Mouse (Mus musculus) left cerebral cortex, postnatal 25 days (tissue): ENCODE measurements around the gene Rbm4. TPM values are rescaled to one million over a fixed set of nuclear protein-coding genes. Genes with fewer than 3 reads are reported as not detected.
A peak's percentile ranks its signal among the peaks of the same experiment; 100 is the strongest.
"Not testable (repeated sequence)": the region's sequence is repeated elsewhere in the genome, so short reads cannot be mapped to it uniquely, and the experiment has no call there.

Source experiments
- DNase-seq, 2 experiments: peaks; one replicate each; pipeline ENCODE4 v3.0.0; 2022; ENCODE audit warnings: low spot score in 2 of 2, mixed read lengths in 1 of 2
- intact Hi-C: fragments of 180-260 bp; cut with DNase I; formaldehyde crosslinking; loops from one replicate; pipeline ENCODE4 v1.15.1; 2025
- total RNA-seq, 2 experiments: library from RNA; stranded (reverse); gene quantifications; 2 replicates each; pipeline ENCODE4 v1.2.3; 2021

The Rbm4 gene
- total RNA-seq, 2 experiments from 2014 or later, result 74.8 to 76.3 TPM

DNA sequence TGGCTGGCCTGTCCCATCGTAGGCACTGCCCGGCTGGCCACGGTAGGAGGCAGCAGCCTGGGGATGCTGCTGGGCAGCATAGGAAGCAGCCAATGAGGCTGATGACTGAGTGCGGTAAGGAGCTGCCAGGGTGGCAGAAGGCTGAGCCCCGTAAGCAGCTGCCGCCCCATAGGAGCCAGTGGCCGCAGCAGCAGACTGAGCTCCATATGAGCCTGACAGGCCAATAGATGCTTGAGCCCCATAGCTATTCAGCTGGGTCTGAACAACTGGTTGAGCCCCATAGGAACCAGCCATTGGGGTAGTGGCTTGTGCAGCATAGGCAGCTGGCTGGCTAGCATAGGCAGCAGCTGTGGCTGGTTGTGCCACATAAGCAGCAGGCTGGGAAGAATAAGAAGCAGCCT is 9.0 kb upstream of the Rbm4 start:
- intact Hi-C loops, result no loop called here
- no peak for DNase-seq

DNA sequence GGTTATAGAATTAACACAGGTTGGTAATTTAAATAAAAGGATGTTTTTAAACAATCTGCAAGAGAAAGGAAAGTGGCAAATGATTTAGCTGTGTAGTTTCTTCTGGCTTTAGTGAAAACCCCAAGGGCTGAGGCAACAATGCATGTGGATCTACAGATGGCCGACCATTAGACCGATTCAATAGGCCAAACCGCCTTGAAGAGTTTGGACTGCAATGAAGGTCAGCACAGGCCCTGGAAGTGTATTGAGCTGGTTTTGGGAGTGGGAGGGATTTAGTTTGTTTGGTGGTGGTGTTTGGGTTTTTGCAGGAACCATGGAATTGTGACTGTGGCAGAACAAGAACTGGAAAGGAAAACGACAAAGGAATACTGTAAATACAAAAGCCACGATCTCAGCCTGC is 5.4 kb upstream of the Rbm4 start:
- no peak for DNase-seq
- intact Hi-C loops, result no loop called here

DNA sequence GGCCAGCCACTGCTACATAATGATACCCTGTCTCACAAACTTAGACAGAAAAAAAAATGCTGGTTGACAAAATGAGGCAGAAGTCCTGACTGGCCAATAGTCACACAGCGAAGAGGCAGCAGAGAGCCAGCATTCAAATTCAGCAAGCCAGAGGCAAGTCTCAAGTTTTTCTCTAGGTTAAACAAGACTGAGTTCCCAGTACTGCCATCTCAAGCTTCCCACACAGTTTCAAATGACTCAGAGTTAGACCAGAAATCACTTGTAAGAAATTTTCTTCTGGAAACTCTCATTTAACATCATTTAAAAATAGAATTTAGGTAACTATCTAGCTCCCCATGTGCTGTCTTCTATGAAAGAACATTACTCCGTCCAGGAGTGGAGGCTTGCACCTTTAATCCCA is 4.1 kb upstream of the Rbm4 start:
- intact Hi-C loops, result no loop called here
- DNase-seq, result peak in 1 of 2 experiments; percentile 75

DNA sequence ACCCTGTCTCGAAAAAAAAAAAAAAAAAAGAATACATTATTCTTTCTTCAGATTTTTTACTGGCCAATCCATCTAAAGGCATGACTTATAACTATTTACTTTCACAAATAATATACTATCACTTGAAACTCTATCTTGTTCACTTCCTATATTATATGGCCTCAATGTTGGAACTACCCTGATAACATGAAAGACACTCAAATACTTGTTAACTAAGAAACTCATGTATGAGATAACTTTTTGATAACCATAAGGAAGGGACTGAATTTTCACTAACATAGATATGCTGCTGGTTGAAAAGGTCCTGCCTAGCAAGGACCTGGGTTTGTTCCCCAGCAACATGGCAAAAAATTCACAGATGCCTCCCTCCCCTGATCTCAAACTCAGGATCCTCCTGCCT is 2.2 kb upstream of the Rbm4 start:
- DNase-seq, result no peak
- intact Hi-C loops, result no loop called here

DNA sequence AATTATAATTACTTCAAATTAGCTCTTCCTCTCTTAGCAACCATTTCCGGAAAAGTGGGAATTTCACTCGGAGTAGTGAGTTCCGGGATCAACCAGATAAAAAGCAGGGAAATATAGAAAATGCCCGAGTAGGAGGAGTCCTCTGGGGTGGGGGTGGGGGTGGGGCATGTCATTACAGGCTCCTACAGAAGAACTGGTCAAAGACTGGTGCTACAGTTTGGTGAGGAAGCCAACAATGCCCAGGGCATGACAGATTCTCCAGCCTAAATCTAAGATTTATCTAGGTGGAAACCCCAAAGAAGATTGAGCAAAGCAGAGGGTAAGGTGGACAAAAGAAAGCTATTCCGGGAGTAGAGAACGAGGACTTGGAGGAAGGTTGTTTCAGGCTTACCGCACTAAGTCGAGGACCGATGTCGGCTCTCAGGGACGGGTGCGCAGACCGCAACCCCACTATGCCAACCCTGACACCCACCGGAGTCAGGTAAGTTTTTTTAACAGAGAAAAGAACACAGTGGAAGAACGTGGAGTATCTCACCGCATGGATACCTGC is 345 bp downstream of the Rbm4 start:
- DNase-seq, result no peak
- intact Hi-C loops, result no loop called here

DNA sequence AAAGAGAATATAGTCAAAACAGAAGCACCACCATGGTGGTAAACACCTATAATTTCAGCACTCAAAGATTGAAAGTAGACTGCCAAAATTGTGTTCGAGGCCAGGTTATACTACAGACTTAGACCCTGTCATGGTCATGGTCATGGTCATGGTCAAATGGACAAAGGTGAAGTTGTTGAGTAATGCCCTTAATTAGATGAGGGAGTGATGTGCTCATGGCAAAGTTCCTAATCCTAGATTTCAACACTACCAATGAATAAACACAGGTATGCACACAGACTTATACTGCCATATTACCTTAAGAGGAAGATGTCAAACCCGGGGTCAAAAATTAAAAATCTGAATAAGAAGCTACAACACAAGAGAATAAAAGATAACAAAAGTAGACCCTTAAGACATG is 7.4 kb downstream of the Rbm4 start:
- intact Hi-C loops, result no loop called here
- no peak for DNase-seq

DNA sequence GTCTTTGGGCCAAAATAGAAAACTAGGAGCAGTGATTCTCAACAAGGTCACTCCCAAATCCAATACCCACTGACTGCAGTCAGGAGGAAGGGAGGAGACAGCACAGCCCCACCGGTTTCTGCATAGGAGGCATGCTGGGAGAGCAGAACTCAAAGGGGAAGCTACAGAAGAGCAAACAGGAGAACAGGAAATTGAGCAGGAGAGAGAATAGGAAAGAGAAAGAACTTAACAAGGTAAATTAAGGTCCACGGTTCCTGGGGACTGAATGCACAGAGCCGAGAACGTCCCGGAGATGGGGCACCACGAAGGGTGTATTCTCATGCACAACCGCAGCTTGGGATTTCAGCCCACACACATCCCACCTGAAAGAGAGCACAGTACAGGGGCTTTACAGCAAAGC is 8.5 kb downstream of the Rbm4 start:
- intact Hi-C loops, result no loop called here
- DNase-seq, result no peak

DNA sequence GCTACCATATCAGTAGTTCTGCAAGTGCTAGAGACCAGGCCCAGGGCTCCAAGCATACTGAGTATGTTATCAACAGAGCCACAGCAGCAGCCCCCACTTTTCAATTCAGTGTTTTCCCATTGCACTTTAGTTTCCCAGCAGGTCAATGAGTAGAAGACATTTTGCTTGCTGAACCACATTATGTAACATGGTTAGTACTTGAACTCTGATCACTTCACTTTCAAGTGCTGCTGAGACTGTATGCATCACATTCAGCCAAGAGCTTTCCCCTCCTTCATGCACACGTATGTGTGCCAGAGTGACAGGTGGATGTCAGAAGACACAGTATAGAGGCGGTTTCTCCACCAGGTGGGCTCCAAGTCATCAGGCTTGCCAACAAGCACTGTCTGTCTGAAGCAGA is 10.8 kb downstream of the Rbm4 start:
- no peak for DNase-seq
- intact Hi-C loops, result no loop called here

DNA sequence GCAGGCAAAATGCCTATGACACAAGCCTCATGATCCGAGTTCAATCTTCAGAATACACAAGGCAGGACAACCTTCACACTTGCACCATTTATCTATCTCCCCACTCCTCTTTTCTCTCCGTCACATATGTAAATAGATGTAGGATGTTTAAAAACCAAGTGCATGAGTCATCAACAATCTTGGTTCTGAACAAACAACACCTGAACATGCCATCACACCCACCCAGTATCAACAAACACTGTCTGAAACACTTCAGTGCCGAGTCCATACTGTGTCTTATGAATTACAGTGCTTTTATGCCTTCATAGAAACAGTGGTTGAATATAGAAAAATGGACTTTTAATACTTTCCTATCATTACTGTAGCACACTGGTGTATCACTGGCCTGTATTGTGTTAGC is 20.9 kb downstream of the Rbm4 start:
- intact Hi-C loops, result no loop called here
- no peak for DNase-seq

DNA sequence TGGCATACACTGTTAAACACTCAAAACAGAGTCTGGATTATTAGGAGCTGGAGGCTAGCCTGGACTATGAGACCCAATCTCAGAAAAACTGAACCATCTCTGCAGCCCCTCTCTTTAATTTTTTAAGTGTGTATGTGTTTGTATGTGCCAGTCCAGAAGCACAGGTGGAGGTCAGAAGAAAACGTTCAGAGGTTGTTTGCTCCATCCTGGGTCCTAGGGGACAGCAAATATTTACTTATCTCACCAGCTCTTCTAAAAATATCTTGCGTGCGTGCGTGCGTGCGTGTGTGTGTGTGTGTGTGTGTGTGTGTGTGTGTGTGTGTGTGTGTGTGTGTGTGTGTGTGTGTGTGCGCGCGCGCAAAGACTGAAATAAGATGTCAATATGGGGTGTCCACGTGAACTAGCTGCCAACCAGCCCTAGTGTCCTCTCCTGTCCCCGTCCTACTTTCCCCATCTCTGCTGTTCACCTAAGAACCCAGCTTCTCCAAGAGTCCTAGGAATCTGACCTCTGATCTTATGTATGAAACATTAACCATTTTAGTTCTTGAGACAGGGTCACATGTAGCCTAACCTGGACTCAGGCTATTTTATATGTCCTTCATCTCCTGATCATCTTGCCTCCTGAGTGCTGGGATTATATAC is 26.1 kb downstream of the Rbm4 start:
- intact Hi-C loops, result no loop called here
- no peak for DNase-seq

DNA sequence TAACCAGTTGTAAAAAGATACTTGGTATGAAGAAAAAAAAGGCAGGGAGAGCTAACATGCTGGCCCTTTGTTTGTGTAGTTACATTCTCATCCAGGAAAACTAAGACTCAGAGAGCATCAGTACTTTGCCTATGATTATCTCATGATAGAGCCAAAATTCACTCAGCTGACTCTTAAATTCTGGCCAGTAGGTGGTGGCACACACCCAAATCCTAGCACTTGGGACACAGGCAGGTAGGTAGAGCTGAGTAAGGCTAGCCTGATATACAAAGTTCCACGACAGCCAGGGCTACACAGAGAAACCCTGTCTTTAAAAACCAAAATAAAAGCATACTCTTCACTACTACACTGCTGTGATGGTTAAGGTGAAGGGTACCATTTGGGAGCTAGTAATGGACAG is 30.8 kb downstream of the Rbm4 start:
- intact Hi-C loops, result no loop called here
- no peak for DNase-seq

DNA sequence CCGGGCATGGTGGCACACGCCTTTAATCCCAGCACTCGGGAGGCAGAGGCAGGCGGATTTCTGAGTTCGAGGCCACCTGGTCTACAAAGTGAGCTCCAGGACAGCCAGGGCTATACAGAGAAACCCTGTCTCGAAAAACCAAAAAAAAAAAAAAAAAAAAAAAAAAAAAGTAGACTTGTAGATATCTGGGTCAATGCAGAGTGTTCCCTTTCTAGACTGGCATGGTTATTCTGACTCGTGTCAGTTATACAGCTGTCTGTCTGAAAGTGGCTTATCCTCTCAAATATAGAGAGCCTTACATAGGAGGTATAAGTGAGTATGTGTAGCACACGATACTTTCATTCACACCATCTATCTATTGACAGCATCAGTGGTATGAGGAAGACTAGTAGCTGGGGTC is 33.2 kb downstream of the Rbm4 start:
- DNase-seq, intact Hi-C loops: not testable (repeated sequence)

DNA sequence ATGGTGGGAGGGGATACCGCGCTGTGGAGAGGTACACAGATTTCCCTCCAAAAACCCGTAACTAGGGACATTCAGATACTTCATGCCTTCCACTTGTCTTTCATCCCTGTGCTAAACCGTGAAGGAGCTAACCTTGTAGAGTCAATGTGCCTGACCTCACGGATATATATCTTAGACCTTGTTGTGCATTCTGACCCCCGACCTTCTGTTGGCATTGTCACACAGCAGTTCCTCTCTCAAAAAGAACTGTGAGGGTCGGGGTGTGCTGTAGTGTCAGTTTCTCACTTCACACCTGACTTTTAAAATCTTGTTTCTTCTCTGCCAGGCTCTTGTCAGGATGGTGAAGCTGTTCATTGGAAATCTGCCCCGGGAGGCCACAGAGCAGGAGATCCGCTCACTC is 36.8 kb downstream of the Rbm4 start:
- DNase-seq, result no peak
- intact Hi-C loops, result loop anchor here (1.0 to 2.0 kb wide), 3 partner anchors 54 to 149 kb away; partner anchors contain the start of genes Bbs1, Gm21992 and Rbm14

DNA sequence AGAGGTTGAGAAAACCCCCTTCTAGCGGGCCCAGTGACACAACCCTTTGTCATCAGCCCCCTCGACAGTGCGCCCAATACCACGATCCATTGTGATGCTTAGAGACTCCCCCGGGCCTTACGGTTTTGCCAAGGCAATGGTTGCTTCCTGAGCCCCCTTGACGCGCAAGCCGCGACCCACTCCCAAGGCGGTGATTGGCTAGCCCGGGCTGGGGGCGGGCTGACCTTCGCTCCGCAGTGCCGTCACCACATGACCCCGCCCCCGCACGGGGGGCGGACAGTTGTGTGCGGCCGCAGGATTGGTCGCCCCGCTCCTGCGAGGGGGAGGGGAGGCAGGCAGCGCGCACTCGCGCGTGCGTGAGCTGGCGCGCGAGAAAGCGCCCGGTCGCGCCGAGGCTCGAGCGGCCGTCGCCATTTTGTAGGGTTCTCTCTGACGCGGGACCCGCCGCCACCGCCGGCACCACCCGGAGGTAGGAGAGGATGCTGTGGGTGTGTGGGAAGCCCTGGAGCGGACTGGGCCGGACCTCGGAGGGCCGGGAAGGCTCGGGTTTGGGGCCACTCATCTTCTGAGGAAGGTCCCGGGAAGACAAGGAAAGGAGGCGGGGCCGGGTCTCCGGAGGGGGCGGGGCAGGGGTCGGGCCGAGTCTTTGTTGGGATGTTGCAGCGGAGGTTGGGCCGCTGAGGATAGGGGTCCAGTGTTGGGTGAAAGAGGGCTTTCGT is 37.3 kb downstream of the Rbm4 start, which contains the start of gene Rbm4b:
TSS of gene Rbm4b (plus strand) at position 305 of the 719 bp plus-strand sequence.
- intact Hi-C loops, result loop anchor here (1.0 to 2.0 kb wide), 3 partner anchors 55 to 150 kb away; partner anchors contain the start of genes Bbs1, Gm21992 and Rbm14
- peak; percentile 97 for DNase-seq

DNA sequence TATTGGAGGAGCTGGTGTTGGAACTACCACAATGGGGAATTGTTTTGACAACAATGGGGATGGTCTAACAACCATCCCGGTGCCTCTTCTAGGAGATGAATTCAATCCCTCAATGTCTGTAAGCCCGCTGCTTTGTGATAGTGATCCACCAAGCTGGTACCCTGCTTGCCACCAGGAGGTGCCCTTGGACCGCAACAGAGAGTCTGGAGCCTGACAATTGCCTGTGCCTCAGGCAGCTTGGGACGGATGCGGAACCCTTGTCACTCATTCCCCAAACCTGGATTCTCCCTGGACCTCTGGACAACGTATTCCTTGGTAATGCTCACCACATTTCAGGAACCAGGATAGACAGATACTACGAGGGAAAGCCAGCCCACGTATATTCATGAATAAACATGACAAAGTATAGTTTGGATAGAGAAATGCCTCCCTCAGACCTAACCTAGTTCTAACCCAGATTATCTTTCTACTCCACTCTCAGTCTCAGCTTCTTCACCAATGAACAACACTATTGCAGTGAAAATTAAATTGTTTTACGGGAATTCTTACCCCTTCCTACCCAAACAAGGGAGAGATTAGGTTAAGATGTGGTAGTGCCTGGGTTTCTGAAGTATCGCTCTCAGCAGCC is 38.0 kb downstream of the Rbm4 start:
- DNase-seq, result peak; percentile 87 to 94
- intact Hi-C loops, result loop anchor here (1.0 to 2.0 kb wide), 3 partner anchors 56 to 151 kb away; partner anchors contain the start of genes Bbs1, Gm21992 and Rbm14

DNA sequence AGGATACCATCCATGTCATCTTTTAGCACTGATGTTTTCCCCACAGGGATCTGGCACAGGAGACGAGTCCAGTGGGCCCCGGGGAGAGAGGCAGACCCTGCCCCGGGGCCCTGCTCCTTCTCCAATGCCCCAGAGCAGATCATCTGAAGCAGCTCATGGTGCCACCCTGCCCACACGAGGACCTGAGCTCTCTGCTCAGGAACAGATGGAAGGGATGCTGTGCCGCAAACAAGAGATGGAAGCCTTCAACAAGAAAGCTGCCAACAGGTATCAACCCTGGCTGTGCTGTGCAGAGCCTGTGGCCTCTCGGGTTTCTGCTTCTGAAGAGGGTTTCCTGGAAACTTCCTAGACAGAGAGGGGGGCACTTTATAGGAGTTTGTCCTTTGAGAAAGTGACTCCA is 43.7 kb downstream of the Rbm4 start:
- intact Hi-C loops, result no loop called here
- no peak for DNase-seq

DNA sequence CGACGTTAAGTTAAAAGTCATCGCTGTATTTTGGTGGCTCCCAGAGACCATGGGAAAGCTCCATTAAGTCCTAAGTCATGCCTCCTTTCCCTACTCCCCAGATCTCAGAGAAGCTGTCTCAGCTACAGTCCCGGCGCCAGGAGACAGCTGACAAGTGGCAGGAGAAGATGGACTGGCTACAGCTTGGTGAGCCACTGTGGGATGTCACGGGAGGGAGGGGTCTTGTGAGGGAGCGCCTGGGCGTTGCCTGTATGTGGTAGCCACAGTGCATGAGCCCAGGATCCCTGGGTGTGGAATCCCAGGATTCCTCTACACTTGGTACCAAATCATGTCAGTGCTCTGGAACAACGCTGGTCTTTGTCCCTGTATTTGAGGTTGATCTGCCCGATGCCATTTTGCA is 45.2 kb downstream of the Rbm4 start:
- intact Hi-C loops, result no loop called here
- DNase-seq, result no peak

DNA sequence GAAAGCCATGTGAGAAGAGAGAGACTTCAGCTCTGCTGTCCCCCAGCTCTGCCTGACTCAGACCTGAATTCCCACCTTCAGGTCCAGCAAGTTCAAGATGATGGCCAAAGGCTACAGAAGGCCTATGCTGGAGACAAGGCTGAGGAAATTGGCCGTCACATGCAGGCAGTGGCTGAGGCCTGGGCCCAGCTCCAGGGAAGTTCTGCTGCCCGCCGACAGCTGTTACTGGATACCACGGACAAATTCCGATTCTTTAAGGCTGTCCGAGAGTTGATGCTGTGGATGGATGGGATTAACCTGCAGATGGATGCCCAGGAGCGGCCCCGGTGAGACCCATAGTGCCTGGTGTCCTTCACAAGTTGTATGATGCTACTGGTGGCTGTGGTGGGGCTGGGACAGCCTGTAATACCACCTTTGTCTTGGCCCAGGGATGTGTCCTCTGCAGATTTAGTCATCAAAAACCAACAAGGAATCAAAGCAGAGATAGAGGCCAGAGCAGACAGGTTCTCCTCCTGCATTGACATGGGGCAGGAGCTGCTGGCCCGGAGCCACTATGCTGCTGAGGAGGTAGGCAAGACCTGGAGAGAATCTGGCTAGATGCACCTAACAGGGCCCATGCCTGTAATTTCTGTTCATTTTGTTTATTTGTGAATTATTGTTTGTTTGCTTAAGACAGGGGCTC is 45.9 kb downstream of the Rbm4 start:
- DNase-seq, result no peak
- intact Hi-C loops, result no loop called here

DNA sequence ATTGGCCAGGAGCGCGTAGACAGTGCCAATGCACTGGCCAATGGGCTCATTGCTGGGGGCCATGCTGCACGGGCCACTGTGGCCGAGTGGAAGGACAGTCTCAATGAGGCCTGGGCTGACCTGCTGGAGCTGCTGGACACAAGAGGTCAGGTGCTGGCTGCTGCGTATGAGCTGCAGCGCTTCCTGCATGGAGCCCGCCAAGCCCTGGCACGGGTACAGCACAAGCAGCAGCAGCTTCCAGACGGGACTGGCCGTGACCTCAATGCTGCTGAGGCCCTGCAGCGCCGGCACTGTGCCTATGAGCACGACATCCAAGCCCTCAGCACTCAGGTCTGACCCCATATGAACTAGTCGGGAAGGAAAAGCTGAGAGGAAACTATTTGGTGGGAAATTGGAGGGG is 47.1 kb downstream of the Rbm4 start:
- intact Hi-C loops, result no loop called here

DNA sequence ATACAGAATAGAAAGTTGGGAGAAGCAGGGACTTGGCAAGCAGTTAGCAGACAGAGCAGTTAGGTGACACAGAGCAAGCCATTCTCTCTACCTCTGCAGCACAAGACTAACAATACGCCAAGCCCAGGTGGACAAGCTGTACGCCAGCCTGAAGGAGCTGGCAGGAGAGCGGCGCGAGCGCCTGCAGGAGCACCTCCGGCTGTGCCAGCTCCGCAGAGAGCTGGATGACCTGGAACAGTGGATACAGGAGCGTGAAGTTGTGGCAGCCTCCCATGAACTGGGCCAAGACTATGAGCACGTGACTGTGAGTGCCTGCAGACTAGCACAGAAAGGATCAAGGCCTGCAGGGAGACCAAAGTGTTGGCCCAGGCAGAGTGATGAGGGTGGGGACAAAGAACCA is 48.0 kb downstream of the Rbm4 start:
- intact Hi-C loops, result no loop called here
- no peak for DNase-seq

More for the DNA sequence above, 47.1 kb downstream of the Rbm4 start:
- DNase-seq, result no peak
